Mouse (Mus musculus): ENCODE data around the gene Serpinb3b. TPM values are rescaled to one million over a fixed set of nuclear protein-coding genes. Genes with fewer than 3 reads are reported as not detected.
"Not testable (repeated sequence)": the region's sequence is repeated elsewhere in the genome, so short reads cannot be mapped to it uniquely, and the experiment has no call there.

The Serpinb3b gene
- not detected in 2 replicates for polyA plus RNA-seq (2012; ENCODE audit: insufficient read depth, low replicate concordance)

GRCm38 (mm10) chr1:107278261-107278660 is at the start of gene Serpinb3b, which contains the start of gene Serpinb3c:
TSS of gene Serpinb3b (minus strand) at chr1:107278361.
TSS of gene Serpinb3c (minus strand) at chr1:107278371.
- not testable (repeated sequence) for H3K4me1 ChIP-seq; H3K36me3 ChIP-seq (replicated peaks; ENCODE audit: low read length); H3K27me3 ChIP-seq (replicated peaks); H3K9me3 ChIP-seq; H3K4me3 ChIP-seq (replicated peaks)

GRCm38 (mm10) chr1:107243170-107243569 is 35.0 kb downstream of the Serpinb3b start:
- not testable (repeated sequence) for H3K4me3 ChIP-seq (replicated peaks); H3K36me3 ChIP-seq (replicated peaks; ENCODE audit: low read length); H3K9me3 ChIP-seq; H3K27me3 ChIP-seq (replicated peaks); H3K4me1 ChIP-seq

DNA sequence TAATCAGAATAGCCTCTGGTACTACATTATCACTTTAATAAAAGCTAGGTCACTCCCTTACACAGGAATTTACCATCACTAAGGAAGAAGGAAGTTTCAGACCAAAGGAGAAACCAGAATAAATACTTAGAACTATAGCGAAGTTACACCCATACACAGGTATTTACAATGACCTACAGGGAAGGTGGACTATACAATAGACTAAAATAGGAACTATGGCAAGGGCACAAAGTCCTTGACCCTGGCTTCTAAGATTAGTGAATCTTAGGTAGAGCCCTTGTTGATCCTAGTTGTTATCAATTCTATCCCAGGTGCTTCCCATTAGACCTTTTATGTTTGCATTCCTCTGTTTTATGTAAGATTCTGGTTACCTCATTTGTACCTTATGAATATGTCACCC is 60.9 kb downstream of the Serpinb3b start:
- H3K36me3 ChIP-seq (replicated peaks; ENCODE audit: low read length); H3K27me3 ChIP-seq (replicated peaks); H3K4me3 ChIP-seq (replicated peaks); H3K4me1 ChIP-seq; H3K9me3 ChIP-seq: not testable (repeated sequence)

DNA sequence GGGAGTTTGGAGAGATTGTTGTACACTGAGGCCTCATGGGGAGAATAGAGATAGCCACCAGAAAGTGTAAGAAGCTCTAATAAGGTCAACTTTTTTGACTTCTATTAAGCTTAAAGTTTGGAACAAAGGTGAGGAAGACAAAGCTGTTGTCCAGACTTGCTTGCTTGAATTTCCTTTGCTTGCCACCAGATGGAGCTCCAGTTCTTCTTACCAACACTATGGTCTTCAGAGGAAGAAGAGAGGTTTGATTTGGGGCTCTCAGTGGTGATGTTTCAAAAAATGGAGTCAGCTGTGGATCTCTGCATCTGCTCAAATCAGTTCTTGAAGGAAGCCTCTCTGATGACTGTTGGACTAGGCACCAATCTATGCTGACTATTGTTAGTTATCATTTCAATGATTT is 150.7 kb downstream of the Serpinb3b start:
- not testable (repeated sequence) for H3K36me3 ChIP-seq (replicated peaks; ENCODE audit: low read length); H3K9me3 ChIP-seq; H3K27me3 ChIP-seq (replicated peaks); H3K4me3 ChIP-seq (replicated peaks); H3K4me1 ChIP-seq

Other genes with a start within 250 kb of the Serpinb3b start
- gene Serpinb3a, start 226.1 kb downstream of the Serpinb3b start, polyA plus RNA-seq (2012; ENCODE audit: insufficient read depth, low replicate concordance): not detected in 2 replicates
- gene Serpinb3d, start 194.9 kb downstream of the Serpinb3b start, polyA plus RNA-seq (2012; ENCODE audit: insufficient read depth, low replicate concordance): not detected in 2 replicates
- gene Serpinb3c, start within 50 bp of the Serpinb3b start, polyA plus RNA-seq (2012; ENCODE audit: insufficient read depth, low replicate concordance): not detected in 2 replicates
- gene Serpinb11, start 82.8 kb upstream of the Serpinb3b start, polyA plus RNA-seq (2012; ENCODE audit: insufficient read depth, low replicate concordance): not detected in 2 replicates
- not detected in 2 replicates for gene Serpinb7, start 121.3 kb upstream of the Serpinb3b start, polyA plus RNA-seq (2012; ENCODE audit: insufficient read depth, low replicate concordance)
- 45.8 and 210 TPM in 2 replicates for gene Serpinb2, start 233.1 kb upstream of the Serpinb3b start, polyA plus RNA-seq (2012; ENCODE audit: insufficient read depth, low replicate concordance)